Mouse (Mus musculus): ENCODE data around the gene Hoxa9. TPM values are rescaled to one million over a fixed set of nuclear protein-coding genes. Genes with fewer than 3 reads are reported as not detected.

The Hoxa9 gene
- polyA plus RNA-seq, 1 experiment, result not detected

- no peak for DNase-seq (ENCODE audit: extremely low spot score in 1 of 2, low spot score in 1 of 2)
Measured at GRCm38 (mm10) chr6:52261751-52262462, 31.0 kb upstream of the Hoxa9 start.

GRCm38 (mm10) chr6:52260654-52261575, 30.0 kb upstream of the Hoxa9 start, which contains the start of gene Hoxa13:
TSS of gene Hoxa13 (minus strand) at chr6:52260880.
- no peak for DNase-seq (ENCODE audit: extremely low spot score in 1 of 2, low spot score in 1 of 2)

- DNase-seq (ENCODE audit: extremely low spot score in 1 of 2, low spot score in 1 of 2), result no peak
Measured at GRCm38 (mm10) chr6:52259811-52260261, 28.9 kb upstream of the Hoxa9 start.

- no peak for DNase-seq (ENCODE audit: extremely low spot score in 1 of 2, low spot score in 1 of 2)
Measured at GRCm38 (mm10) chr6:52259081-52259790, 28.3 kb upstream of the Hoxa9 start.

GRCm38 (mm10) chr6:52256956-52257355, 26.1 kb upstream of the Hoxa9 start:
- DNase-seq (ENCODE audit: extremely low spot score in 1 of 2, low spot score in 1 of 2), result peak; percentile 11 to 86

- no peak for DNase-seq (ENCODE audit: extremely low spot score in 1 of 2, low spot score in 1 of 2)
Measured at GRCm38 (mm10) chr6:52253511-52254500, 22.9 kb upstream of the Hoxa9 start.

GRCm38 (mm10) chr6:52252775-52253376, 22.0 kb upstream of the Hoxa9 start:
- no peak for DNase-seq (ENCODE audit: extremely low spot score in 1 of 2, low spot score in 1 of 2)

- DNase-seq (ENCODE audit: extremely low spot score in 1 of 2, low spot score in 1 of 2), result no peak
Measured at GRCm38 (mm10) chr6:52252016-52252774, 21.3 kb upstream of the Hoxa9 start.

- no peak for DNase-seq (ENCODE audit: extremely low spot score in 1 of 2, low spot score in 1 of 2)
Measured at GRCm38 (mm10) chr6:52251177-52251879, 20.4 kb upstream of the Hoxa9 start.

GRCm38 (mm10) chr6:52249826-52250225, 18.9 kb upstream of the Hoxa9 start:
- DNase-seq (ENCODE audit: extremely low spot score in 1 of 2, low spot score in 1 of 2), result no peak

GRCm38 (mm10) chr6:52249415-52249738, 18.5 kb upstream of the Hoxa9 start:
- no peak for DNase-seq (ENCODE audit: extremely low spot score in 1 of 2, low spot score in 1 of 2)

GRCm38 (mm10) chr6:52248638-52249414, 17.9 kb upstream of the Hoxa9 start:
- no peak for DNase-seq (ENCODE audit: extremely low spot score in 1 of 2, low spot score in 1 of 2)

GRCm38 (mm10) chr6:52247766-52248637, 17.1 kb upstream of the Hoxa9 start:
- no peak for DNase-seq (ENCODE audit: extremely low spot score in 1 of 2, low spot score in 1 of 2)

GRCm38 (mm10) chr6:52246916-52247315, 16.0 kb upstream of the Hoxa9 start:
- no peak for DNase-seq (ENCODE audit: extremely low spot score in 1 of 2, low spot score in 1 of 2)

GRCm38 (mm10) chr6:52246403-52246803, 15.5 kb upstream of the Hoxa9 start:
- DNase-seq (ENCODE audit: extremely low spot score in 1 of 2, low spot score in 1 of 2), result no peak

GRCm38 (mm10) chr6:52245757-52246142, 14.9 kb upstream of the Hoxa9 start, which contains the start of gene Hoxa11:
TSS of gene Hoxa11 (minus strand) at chr6:52245810.
- DNase-seq (ENCODE audit: extremely low spot score in 1 of 2, low spot score in 1 of 2), result no peak

All from frontal cortex, adult 2 months (tissue).